Mouse (Mus musculus) neural tube, embryonic 15.5 days (tissue): ENCODE data around the gene Klhl11. TPM values are rescaled to one million over a fixed set of nuclear protein-coding genes. Genes with fewer than 3 reads are reported as not detected.
A peak's percentile ranks its signal among the peaks of the same experiment; 100 is the strongest.

Source experiments
- ATAC-seq: fragments of 200-750 bp; cut with Nextera tagmentation; 2 replicates; pipeline ENCODE4 v1.8.0; 2017; ENCODE audit warnings: mild to moderate bottlenecking, moderate TSS enrichment, moderate library complexity; ENCODE audit not compliant: low FRiP score
- H3K27ac ChIP-seq: fragments of 300-500 bp; sonication (generic); replicated peaks from 2 replicates; pipeline ENCODE4 v1.5.1; 2015; ENCODE audit warnings: mild to moderate bottlenecking, inconsistent platforms
- H3K27me3 ChIP-seq: fragments of 300-500 bp; sonication (generic); replicated peaks from 2 replicates; pipeline ENCODE4 v1.6.1; 2015; ENCODE audit warnings: inconsistent platforms
- H3K36me3 ChIP-seq: fragments of 300-500 bp; sonication (generic); 2 replicates; pipeline ENCODE4 v1.6.1; 2015; ENCODE audit warnings: inconsistent platforms
- H3K4me1 ChIP-seq: fragments of 300-500 bp; sonication (generic); 2 replicates; pipeline ENCODE4 v1.6.1; 2015; ENCODE audit warnings: inconsistent platforms
- H3K4me2 ChIP-seq: fragments of 300-500 bp; sonication (generic); 2 replicates; pipeline ENCODE4 v1.6.1; 2015; ENCODE audit warnings: inconsistent platforms, mild to moderate bottlenecking, moderate library complexity
- H3K4me3 ChIP-seq: fragments of 300-500 bp; sonication (generic); replicated peaks from 2 replicates; pipeline ENCODE4 v1.5.1; 2015; ENCODE audit warnings: mild to moderate bottlenecking, inconsistent platforms
- H3K9ac ChIP-seq: fragments of 300-500 bp; sonication (generic); replicated peaks from 2 replicates; pipeline ENCODE4 v1.6.1; 2015; ENCODE audit warnings: mild to moderate bottlenecking, inconsistent platforms
- H3K9me3 ChIP-seq: fragments of 300-500 bp; sonication (generic); replicated peaks from 2 replicates; pipeline ENCODE4 v1.6.1; 2016; ENCODE audit warnings: inconsistent platforms
- WGBS: fragments of 180-500 bp; shearing (Covaris S2); methylation state at CpG from one replicate; pipeline ENCODE4 v1.1.7; 2015; ENCODE audit warnings: mixed read lengths; 5-methylcytosine and 5-hydroxymethylcytosine counted together
- microRNA-seq: library from miRNA; unstranded; fragments of <30 nt; microRNA quantifications from one replicate; pipeline ENCODE4, GENCODE M21; 2017
- polyA plus RNA-seq: library from polyadenylated mRNA; unstranded; fragments of >200 nt; fragmentation: Nextera tagmentation; extraction: Ambion mirVana; gene quantifications from 2 replicates; pipeline ENCODE4 v1.2.1, GENCODE M21; 2015

Gene Klhl11
- polyA plus RNA-seq, 1 experiment from 2014 or later: 9.1 TPM

DNA sequence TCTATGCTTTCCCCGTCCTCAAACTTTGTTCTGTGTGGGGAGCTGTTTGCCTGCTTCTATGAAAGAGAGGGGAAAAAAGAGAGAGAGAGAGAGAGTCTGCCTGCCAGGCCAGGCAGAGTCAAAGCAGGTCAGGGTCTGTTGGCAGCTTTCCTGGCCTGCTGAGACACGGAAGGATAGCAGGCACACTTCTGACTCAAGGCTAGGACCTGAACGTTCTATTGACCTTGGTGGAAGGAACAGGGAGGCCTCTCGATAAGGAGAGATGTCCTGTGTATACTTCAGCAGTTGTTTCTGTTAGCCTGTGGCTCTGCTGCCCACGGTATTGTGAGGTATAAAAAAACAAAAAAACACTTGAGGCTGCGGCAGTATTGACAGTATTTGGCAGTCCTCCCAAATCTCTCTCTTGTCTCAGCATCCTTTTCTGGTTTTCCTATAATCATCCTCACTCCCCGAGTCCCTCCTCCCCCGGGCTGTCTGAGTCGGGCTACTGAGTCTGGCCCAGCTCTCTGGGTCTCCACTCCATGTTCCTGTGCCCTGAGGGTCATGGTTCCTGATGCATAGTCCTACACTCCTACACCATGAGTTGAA lies 43.8 kb downstream of the Klhl11 start:
- H3K27ac ChIP-seq: peak overlapping the region; percentile 58
- H3K4me1 ChIP-seq: 0 out of 2 replicates have a peak, but pooled peaks cover 6% of the 10 kb centered on the region
- no peaks in the 10 kb centered on the region for H3K27me3 ChIP-seq
- no peaks in the 10 kb centered on the region for H3K9me3 ChIP-seq
- H3K36me3 ChIP-seq: peaks cover 29% of the 10 kb centered on the region
- H3K4me3 ChIP-seq: no peak overlapping the region
- no peak overlapping the region for H3K4me2 ChIP-seq
- H3K9ac ChIP-seq: no peak overlapping the region
- no peak for ATAC-seq
- WGBS: 64% methylated on average over 9 of the region's 9 CpGs

DNA sequence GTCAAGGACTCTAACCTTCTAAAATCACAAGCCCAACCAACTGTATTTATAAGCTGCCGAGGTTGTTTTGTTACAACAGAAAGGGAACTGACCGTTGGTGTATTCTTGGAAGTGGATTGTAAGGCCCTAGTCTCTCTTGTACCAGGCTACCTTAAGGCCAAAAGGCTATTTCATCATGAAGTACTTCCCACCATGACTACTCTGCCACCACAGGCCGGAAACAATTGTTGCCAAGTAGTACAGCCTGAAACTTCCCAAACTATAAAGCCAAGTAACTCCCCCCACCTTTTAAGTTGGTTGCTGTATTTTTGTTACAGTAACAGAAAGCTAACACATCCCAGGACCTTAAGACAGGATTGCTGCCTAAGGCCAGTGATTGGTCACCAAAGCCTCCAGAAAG lies 45.7 kb downstream of the Klhl11 start:
- Histone ChIP-seq H3K27me3 (no peaks in the 10 kb centered on the region), H3K9me3 (no peaks in the 10 kb centered on the region), H3K4me3 (no peak overlapping the region), H3K27ac (no peak overlapping the region), H3K4me2 (no peak overlapping the region), H3K36me3 (peaks cover 17% of the 10 kb centered on the region), H3K9ac (no peak overlapping the region), H3K4me1 (0 out of 2 replicates have a peak, but pooled peaks cover 6% of the 10 kb centered on the region)
- 97% methylated on average over 3 of the region's 3 CpGs for WGBS
- ATAC-seq: no peak

DNA sequence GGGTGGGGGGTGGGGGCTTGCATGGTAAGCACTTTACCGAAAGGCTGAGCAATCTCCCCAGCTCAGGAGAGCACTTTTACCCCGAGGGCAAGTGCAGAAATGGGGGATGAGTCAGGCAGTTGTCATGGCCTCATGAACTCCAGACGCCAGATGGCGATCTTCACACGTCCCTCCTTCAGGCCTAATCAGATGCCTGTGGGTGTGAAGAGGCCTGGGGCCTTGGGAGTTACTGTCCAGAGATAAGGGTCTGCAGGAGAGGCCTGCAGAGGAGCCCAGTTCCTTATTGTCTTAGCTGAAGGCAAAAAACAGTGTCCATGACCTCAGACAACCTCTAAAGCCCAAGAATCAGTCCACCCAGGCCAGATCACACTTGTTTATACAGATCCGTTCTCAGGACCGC lies 46.7 kb downstream of the Klhl11 start:
- WGBS: 38% methylated on average over 7 of the region's 7 CpGs
- no peak overlapping the region for H3K9ac ChIP-seq
- H3K4me3 ChIP-seq: no peak overlapping the region
- ATAC-seq: 0 out of 2 replicates have a peak, but pooled peaks have one; percentile 17
- no peak overlapping the region for H3K27ac ChIP-seq
- H3K27me3 ChIP-seq: no peaks in the 10 kb centered on the region
- H3K4me2 ChIP-seq: no peak overlapping the region
- no peaks in the 10 kb centered on the region for H3K9me3 ChIP-seq
- 0 out of 2 replicates have a peak, but pooled peaks cover 6% of the 10 kb centered on the region for H3K4me1 ChIP-seq
- peaks cover 15% of the 10 kb centered on the region for H3K36me3 ChIP-seq

DNA sequence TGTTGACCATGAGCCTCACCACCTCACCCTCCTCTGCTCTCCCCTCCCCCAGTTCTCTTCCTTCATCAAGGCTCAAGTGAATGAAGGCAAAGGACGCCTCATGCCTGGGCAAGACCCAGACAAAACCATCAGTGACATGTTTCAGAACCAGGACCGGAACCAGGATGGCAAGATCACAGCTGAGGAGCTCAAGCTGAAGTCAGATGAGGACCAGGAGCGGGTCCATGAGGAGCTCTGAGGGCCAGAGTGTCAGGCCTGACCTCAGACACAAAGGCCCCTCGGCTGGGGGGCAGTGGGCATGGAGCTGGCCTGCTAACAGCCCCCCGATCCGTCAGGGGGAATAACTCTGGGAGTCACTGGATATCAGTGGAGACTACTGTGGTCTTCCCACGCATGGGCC lies 48.7 kb downstream of the Klhl11 start:
- no peak for ATAC-seq
- 0 out of 2 replicates have a peak, but pooled peaks cover 2% of the 10 kb centered on the region for H3K4me1 ChIP-seq
- H3K4me2 ChIP-seq: no peak overlapping the region
- H3K36me3 ChIP-seq: no peaks in the 10 kb centered on the region
- 90% methylated on average over 7 of the region's 7 CpGs for whole genome bisulfite sequencing
- H3K4me3 ChIP-seq: no peak overlapping the region
- no peak overlapping the region for H3K9ac ChIP-seq
- H3K27me3 ChIP-seq: no peaks in the 10 kb centered on the region
- H3K27ac ChIP-seq: no peak overlapping the region
- no peaks in the 10 kb centered on the region for H3K9me3 ChIP-seq

DNA sequence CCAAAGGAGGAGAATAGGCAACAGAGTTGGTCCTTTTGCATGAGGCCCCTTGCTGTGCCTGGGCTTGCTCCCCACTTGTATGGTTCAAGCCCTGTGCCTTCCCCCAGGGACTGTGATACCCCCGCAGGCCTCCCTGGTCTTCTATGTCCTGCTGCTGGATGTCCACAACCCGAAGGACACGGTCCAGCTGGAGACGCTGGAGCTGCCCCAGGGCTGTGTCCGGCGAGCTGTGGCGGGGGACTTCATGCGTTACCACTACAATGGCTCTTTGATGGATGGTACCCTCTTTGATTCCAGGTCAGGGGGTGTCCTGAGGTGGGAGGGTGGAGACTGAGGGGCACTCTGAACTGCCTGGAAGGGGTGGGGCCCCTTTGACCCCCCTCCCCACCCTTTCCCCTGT lies 51.0 kb downstream of the Klhl11 start:
- no peaks in the 10 kb centered on the region for H3K9me3 ChIP-seq
- H3K27ac ChIP-seq: no peak overlapping the region
- H3K4me1 ChIP-seq: no peaks in the 10 kb centered on the region
- no peak overlapping the region for H3K4me2 ChIP-seq
- WGBS: 58% methylated on average over 8 of the region's 8 CpGs
- no peak overlapping the region for H3K9ac ChIP-seq
- H3K27me3 ChIP-seq: peaks cover 4% of the 10 kb centered on the region
- H3K36me3 ChIP-seq: no peaks in the 10 kb centered on the region
- no peak for ATAC-seq
- no peak overlapping the region for H3K4me3 ChIP-seq

DNA sequence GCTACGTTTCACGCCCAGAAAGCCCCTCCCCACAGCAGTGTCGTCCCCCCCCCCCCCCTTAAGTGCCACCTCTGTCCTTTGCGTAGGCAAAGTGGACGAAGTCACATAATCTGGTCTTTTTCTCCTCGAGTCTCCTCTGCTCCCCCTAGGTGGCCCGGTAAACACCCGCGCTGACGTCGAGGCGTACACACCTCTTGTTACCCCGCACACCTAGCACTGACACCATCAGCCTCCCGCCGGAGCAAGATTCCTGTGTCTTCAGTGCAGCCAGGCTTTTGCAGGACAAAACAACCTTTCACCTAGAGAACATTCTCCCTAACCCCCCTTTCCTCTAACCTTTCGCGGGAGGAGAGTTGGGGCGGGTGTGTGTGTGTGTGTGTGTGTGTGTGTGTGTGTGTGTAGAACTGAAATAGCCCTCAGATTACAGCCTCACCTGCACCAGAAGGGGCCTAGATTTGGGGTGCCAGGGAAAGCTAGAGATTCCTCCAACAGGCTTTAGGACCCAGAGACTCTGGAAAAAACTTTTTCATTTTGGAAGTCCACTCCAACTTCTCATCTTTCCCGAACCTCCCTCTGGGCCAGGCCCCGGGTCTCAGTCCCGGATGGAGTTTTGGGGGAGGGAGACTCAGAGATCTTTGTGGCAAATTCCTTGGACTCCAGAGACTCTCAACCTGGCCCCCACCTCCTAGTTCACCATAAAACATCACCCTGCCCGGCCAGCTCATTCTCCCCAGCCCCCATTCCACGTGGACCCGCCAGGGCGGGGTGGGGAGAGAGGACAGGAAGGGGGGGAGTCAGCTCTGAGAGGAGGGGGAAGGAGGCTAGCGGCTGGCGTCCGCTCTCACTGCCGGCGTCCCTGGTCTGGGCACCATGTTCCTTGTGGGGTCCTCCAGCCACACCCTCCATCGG lies 57.4 kb downstream of the Klhl11 start, which contains the start of gene Fkbp10:
Fkbp10 (plus strand) TSS at position 784 of the 909 bp plus-strand sequence.
- Histone ChIP-seq H3K9me3 (no peaks in the 10 kb centered on the region), H3K27ac (peak within 1 kb of the TSS; percentile 86), H3K4me3 (peak within 1 kb of the TSS; percentile 66), H3K4me2 (peak within 1 kb of the TSS; percentile 70), H3K9ac (peak within 1 kb of the TSS; percentile 76), H3K27me3 (peaks cover 20% of the 10 kb centered on the region), H3K4me1 (peaks cover 40% of the 10 kb centered on the region), H3K36me3 (no peaks in the 10 kb centered on the region; the same call in 1 of the 2 replicates)
- peak; percentile 60 for ATAC-seq
- under 1% methylated on average over 31 of the region's 31 CpGs for WGBS

DNA sequence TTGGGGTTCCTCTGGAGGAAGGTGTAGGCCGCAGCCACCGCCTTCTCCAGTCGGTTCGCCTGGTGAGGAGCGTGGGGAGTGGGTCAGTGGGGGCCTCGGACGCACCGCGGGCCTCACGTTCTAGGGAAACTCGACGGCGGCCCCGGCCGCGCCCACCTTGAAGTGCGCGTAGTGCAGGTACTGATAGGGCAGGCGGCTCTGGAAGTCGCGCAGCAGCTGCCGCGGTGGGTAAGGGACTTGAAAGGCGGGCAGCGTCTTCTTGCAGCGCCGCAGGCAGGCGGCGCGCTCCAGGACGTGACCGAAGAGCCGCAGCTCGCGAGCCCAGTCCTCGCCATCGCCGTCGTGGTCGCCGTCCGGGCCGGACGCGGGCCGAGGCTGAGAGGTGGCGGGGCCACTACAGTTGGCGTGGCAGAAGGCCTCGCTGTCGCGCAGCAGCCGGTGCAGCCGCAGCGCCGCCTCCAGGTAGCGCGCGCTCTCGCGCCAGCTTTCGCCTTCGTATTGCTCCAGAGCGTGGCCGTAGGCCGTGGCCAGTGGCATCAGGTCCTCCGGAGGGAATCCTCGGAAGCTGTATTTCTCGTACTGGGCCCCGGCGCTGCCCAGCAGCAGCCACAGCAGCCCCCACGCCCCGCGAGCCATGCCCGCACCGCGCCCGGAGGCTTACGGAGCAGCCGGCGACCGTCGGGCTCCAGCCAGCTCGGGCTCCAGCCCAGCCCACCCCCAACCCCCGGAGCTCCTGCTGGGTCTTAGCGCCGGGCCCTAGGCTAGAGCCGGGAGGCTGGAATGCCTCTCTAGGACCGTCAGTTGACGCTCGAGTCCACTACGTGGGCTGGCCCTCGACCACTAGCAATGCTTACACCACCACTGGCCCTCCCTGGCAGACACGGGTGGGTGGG lies 58.3 kb downstream of the Klhl11 start, which contains the start of gene P3h4:
P3h4 (minus strand) TSS at position 816 of the 893 bp plus-strand sequence.
- H3K27ac ChIP-seq: peak within 1 kb of the TSS; percentile 86
- H3K9me3 ChIP-seq: no peaks in the 10 kb centered on the region
- H3K27me3 ChIP-seq: peaks cover 20% of the 10 kb centered on the region
- 3% methylated on average over 92 of the region's 93 CpGs for WGBS
- H3K4me3 ChIP-seq: peak within 1 kb of the TSS; percentile 66
- ATAC-seq: peak; percentile 92
- peaks cover under 1% of the 10 kb centered on the region; the same call in 1 of the 2 replicates for H3K36me3 ChIP-seq
- peak within 1 kb of the TSS; percentile 76 for H3K9ac ChIP-seq
- H3K4me2 ChIP-seq: peak within 1 kb of the TSS; percentile 70
- peaks cover 40% of the 10 kb centered on the region for H3K4me1 ChIP-seq

DNA sequence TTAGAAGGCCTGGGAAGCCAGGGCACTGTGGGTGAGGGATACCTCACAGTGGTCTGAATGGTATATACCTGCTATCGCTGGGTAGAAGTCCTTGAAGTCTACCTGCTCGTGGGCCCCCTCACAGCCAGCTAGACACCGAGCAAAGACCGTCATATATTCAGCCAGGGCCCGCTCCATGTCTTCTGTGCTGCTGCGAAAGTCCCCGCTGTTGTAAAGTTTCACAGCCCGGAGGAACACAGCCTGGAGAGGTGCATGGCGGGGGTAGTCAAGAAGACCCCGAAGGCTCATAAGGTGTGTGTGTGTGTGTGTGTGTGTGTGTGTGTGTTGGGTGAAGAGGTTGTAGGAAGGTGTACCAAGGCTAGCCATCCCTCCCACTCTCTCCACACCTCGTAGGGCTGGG lies 59.0 kb downstream of the Klhl11 start:
- no peak for ATAC-seq
- H3K27ac ChIP-seq: no peak overlapping the region

More for the DNA sequence above, 59.0 kb downstream of the Klhl11 start:
- H3K9ac ChIP-seq: peak overlapping the region; percentile 76
- H3K4me3 ChIP-seq: peak overlapping the region; percentile 66
- H3K27me3 ChIP-seq: peaks cover 20% of the 10 kb centered on the region
- H3K9me3 ChIP-seq: no peaks in the 10 kb centered on the region
- peaks cover 40% of the 10 kb centered on the region for H3K4me1 ChIP-seq
- 75% methylated on average over 11 of the region's 11 CpGs for WGBS
- H3K36me3 ChIP-seq: peaks cover 7% of the 10 kb centered on the region; the same call in 1 of the 2 replicates
- H3K4me2 ChIP-seq: peak overlapping the region; percentile 70

Small RNAs within 50 kb of the gene (microRNA-seq; reads per million reads assigned to microRNA genes)
- gene Gm27374 (not detected), gene Mir7116 (0.52 reads per million)

Other genes starting within 250 kb of the Klhl11 start
- 0.27 TPM in 1 of 2 replicates, not detected in the other for gene Krt16, start 223.8 kb downstream of the Klhl11 start, polyA plus RNA-seq
- 0.73 and 63.9 TPM in 2 replicates for gene Krt17, start 211.7 kb downstream of the Klhl11 start, polyA plus RNA-seq
- not detected in 2 replicates for gene Krt42, start 202.9 kb downstream of the Klhl11 start, polyA plus RNA-seq
- 1,270 and 1,336 TPM in 2 replicates for gene Eif1, start 152.9 kb downstream of the Klhl11 start, polyA plus RNA-seq
- 0.75 TPM in 1 of 2 replicates, not detected in the other for gene Gast, start 138.3 kb downstream of the Klhl11 start, polyA plus RNA-seq
- gene Hap1, start 116.6 kb downstream of the Klhl11 start, polyA plus RNA-seq: 233 and 264 TPM in 2 replicates
- 58.2 and 74.6 TPM in 2 replicates for gene Jup, start 75.0 kb downstream of the Klhl11 start, polyA plus RNA-seq
- gene P3h4, start 57.9 kb downstream of the Klhl11 start, polyA plus RNA-seq: 24.3 and 24.4 TPM in 2 replicates
- 29.8 and 38.9 TPM in 2 replicates for gene Fkbp10, start 57.0 kb downstream of the Klhl11 start, polyA plus RNA-seq
- gene Nt5c3b, start 30.9 kb downstream of the Klhl11 start, polyA plus RNA-seq: 118 and 121 TPM in 2 replicates
- gene Klhl10, start 30.8 kb downstream of the Klhl11 start, polyA plus RNA-seq: 0.83 and 0.84 TPM in 2 replicates
- gene Acly, start 55.3 kb upstream of the Klhl11 start, polyA plus RNA-seq: 213 and 218 TPM in 2 replicates
- 1.2 and 2.1 TPM in 2 replicates for gene Ttc25, start 72.9 kb upstream of the Klhl11 start, polyA plus RNA-seq
- gene Cnp, start 102.2 kb upstream of the Klhl11 start, polyA plus RNA-seq: 62.0 and 74.6 TPM in 2 replicates
- gene Nkiras2, start 146.5 kb upstream of the Klhl11 start, polyA plus RNA-seq: 90.1 and 96.3 TPM in 2 replicates
- 287 and 298 TPM in 2 replicates for gene Dnajc7, start 147.4 kb upstream of the Klhl11 start, polyA plus RNA-seq
- 0.77 TPM in 2 replicates for gene Zfp385c, start 219.7 kb upstream of the Klhl11 start, polyA plus RNA-seq
- 2.7 and 4.4 TPM in 2 replicates for gene Dhx58, start 231.5 kb upstream of the Klhl11 start, polyA plus RNA-seq
- 64.4 and 67.2 TPM in 2 replicates for gene Kat2a, start 239.7 kb upstream of the Klhl11 start, polyA plus RNA-seq
- 0.43 TPM in 1 of 2 replicates, not detected in the other for gene Hspb9, start 241.1 kb upstream of the Klhl11 start, polyA plus RNA-seq